Mouse (Mus musculus): ENCODE results near the gene Diaph3.

- TF ChIP-seq CTCF (IDR thresholded peaks at IDR 0.05) (no peak), POLR2A (IDR thresholded peaks at IDR 0.05; ENCODE audit: insufficient read depth, low read depth, low read length) (no peak), EP300 (IDR thresholded peaks at IDR 0.05; ENCODE audit: insufficient read depth, low read depth, low read length) (no peak)
Measured at GRCm38 (mm10) chr14:86678992-86679391, 462.0 kb downstream of the Diaph3 start.
